Mouse (Mus musculus) ES-Bruce4 (cell line): Measurements from ENCODE around the gene Grin1. TPM values are rescaled to one million over a fixed set of nuclear protein-coding genes. Genes with fewer than 3 reads are reported as not detected.

ENCODE experiments used
- H3K27ac ChIP-seq: 2 replicates; pipeline ENCODE4 v1.5.1; 2012; ENCODE audit warnings: low read length, inconsistent platforms; ENCODE audit not compliant: insufficient read depth
- H3K27me3 ChIP-seq: 2 replicates; pipeline ENCODE4 v1.6.1; 2012; ENCODE audit warnings: mild to moderate bottlenecking, low read length, inconsistent platforms; ENCODE audit not compliant: control insufficient read depth, poor library complexity, insufficient read depth, severe bottlenecking
- H3K36me3 ChIP-seq: 2 replicates; pipeline ENCODE4 v1.6.1; 2012; ENCODE audit warnings: inconsistent platforms, mild to moderate bottlenecking, low read length, moderate library complexity; ENCODE audit not compliant: control insufficient read depth, poor library complexity, insufficient read depth, severe bottlenecking
- H3K4me1 ChIP-seq: one replicate; pipeline ENCODE4 v1.8.1; 2011; ENCODE audit warnings: low read length; ENCODE audit not compliant: control insufficient read depth, insufficient read depth
- H3K4me3 ChIP-seq: 2 replicates; pipeline ENCODE4 v1.5.1; 2011; ENCODE audit warnings: low read depth, mild to moderate bottlenecking, low read length
- H3K9ac ChIP-seq: 2 replicates; pipeline ENCODE4 v1.6.1; 2012; ENCODE audit warnings: low read depth, mild to moderate bottlenecking, inconsistent platforms; ENCODE audit not compliant: poor library complexity, severe bottlenecking
- H3K9me3 ChIP-seq: replicated peaks from 2 replicates; pipeline ENCODE4 v1.6.1; 2012; ENCODE audit warnings: mild to moderate bottlenecking, low read length, inconsistent platforms; ENCODE audit not compliant: control insufficient read depth, poor library complexity, insufficient read depth, severe bottlenecking
- CTCF ChIP-seq: IDR thresholded peaks from one replicate; pipeline ENCODE4 v1.8.1; 2011; ENCODE audit warnings: low read depth, low read length
- EP300 ChIP-seq: IDR thresholded peaks from 2 replicates; pipeline ENCODE4 v1.6.1; 2011; ENCODE audit warnings: low read depth, low read length; ENCODE audit not compliant: insufficient read depth
- POLR2A ChIP-seq: IDR thresholded peaks from one replicate; pipeline ENCODE4 v1.8.1; 2011; ENCODE audit warnings: low read length; ENCODE audit not compliant: insufficient read depth
- polyA plus RNA-seq: library from polyadenylated mRNA; stranded (reverse); fragments of >200 nt; gene quantifications from 2 replicates; pipeline ENCODE4 v1.2.4, GENCODE M21; 2011; ENCODE audit warnings: low read depth; ENCODE audit not compliant: missing spikeins, insufficient read depth, insufficient read length

The Grin1 gene
- polyA plus RNA-seq, 1 experiment = 4.2 TPM

- H3K4me3 ChIP-seq = no peak overlapping the region
- no peaks in the 10 kb centered on the region for H3K9me3 ChIP-seq
- peaks cover 39% of the 10 kb centered on the region for H3K36me3 ChIP-seq
- no peak overlapping the region for H3K9ac ChIP-seq
- TF ChIP-seq EP300 (no peak), CTCF (no peak)
- no peak overlapping the region for H3K27ac ChIP-seq
- no peaks in the 10 kb centered on the region for H3K27me3 ChIP-seq
- no peaks in the 10 kb centered on the region for H3K4me1 ChIP-seq
Measured at GRCm38 (mm10) chr2:25348162-25348561, 29.2 kb upstream of the Grin1 start.

DNA sequence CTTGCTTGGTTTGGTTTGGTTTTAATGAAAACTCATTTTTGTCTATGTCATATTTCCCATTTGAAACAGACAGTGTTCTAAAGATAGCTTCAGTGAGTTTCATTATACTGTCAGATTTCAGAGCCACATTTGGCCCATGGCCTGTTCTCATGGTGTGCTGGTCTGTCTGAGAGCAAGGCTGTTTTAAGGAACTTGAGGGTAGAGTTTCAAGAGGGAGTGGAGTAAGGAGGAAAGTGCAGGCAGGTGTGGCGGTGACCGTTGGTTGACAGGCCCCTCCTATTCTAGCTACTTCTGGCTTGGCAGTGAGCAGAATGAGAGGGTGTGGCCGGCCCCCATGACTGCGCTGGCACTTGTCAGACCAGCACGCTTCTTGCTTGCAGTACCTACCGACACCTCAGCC lies 19.3 kb upstream of the Grin1 start:
- TF ChIP-seq EP300 (no peak), CTCF (no peak)
- Histone ChIP-seq H3K27me3 (no peaks in the 10 kb centered on the region), H3K27ac (no peak overlapping the region), H3K36me3 (peaks cover 21% of the 10 kb centered on the region), H3K9me3 (no peaks in the 10 kb centered on the region), H3K4me3 (no peak overlapping the region), H3K9ac (no peak overlapping the region), H3K4me1 (no peaks in the 10 kb centered on the region)

GRCm38 (mm10) chr2:25333569-25333968 lies 14.6 kb upstream of the Grin1 start:
- Histone ChIP-seq H3K4me3 (peak overlapping the region; percentile 90; the same call in 1 of the 2 replicates), H3K9me3 (no peaks in the 10 kb centered on the region), H3K4me1 (no peaks in the 10 kb centered on the region), H3K9ac (0 out of 2 replicates have a peak overlapping the region, but pooled peaks have one; percentile 57), H3K36me3 (peaks cover 8% of the 10 kb centered on the region), H3K27me3 (no peaks in the 10 kb centered on the region), H3K27ac (no peak overlapping the region)
- TF ChIP-seq CTCF (no peak), EP300 (no peak), POLR2A (no peak)

- TF ChIP-seq POLR2A (peak; percentile 81), EP300 (peak; percentile 60; the same call in 1 of the 2 replicates), CTCF (no peak)
- Histone ChIP-seq H3K27me3 (no peaks in the 10 kb centered on the region), H3K4me3 (peak within 1 kb of the TSS; percentile 90), H3K9me3 (no peaks in the 10 kb centered on the region), H3K36me3 (peaks cover 4% of the 10 kb centered on the region), H3K27ac (peak within 1 kb of the TSS; percentile 35; the same call in 1 of the 2 replicates), H3K4me1 (no peaks in the 10 kb centered on the region), H3K9ac (peak within 1 kb of the TSS; percentile 61)
Measured at GRCm38 (mm10) chr2:25332286-25333160, 13.5 kb upstream of the Grin1 start, which contains the start of gene Man1b1. TSS of gene Man1b1 (plus strand) at chr2:25332338.

- Histone ChIP-seq H3K4me1 (no peaks in the 10 kb centered on the region), H3K9ac (peak overlapping the region; percentile 61), H3K27ac (no peak overlapping the region), H3K27me3 (no peaks in the 10 kb centered on the region), H3K4me3 (peak overlapping the region; percentile 88), H3K9me3 (no peaks in the 10 kb centered on the region), H3K36me3 (peaks cover 4% of the 10 kb centered on the region)
- TF ChIP-seq EP300 = no peak
- no peak for TF ChIP-seq CTCF
- no peak for TF ChIP-seq POLR2A
Measured at GRCm38 (mm10) chr2:25331470-25331869, 12.5 kb upstream of the Grin1 start.

DNA sequence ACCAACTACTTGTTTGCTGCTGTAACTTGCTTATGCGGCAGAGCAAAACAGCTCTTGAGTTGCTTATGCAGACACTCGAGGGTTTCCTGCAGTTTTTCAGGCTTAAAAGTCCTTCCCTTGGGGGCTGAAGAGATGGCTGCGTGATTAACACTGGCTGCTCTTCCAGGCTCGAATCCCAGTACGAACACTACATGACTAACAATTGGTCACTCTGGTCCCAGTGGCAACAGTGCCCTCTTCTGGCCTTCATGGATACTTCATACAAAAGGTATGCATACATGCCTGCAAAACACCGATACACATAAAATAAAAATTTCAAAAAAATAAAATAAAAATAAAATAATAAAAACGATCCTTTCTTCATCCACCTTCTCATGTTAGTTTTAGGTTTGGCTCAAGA lies 9.5 kb upstream of the Grin1 start:
- no peak overlapping the region for H3K9ac ChIP-seq
- H3K4me1 ChIP-seq = no peaks in the 10 kb centered on the region
- H3K9me3 ChIP-seq = no peaks in the 10 kb centered on the region
- H3K27me3 ChIP-seq = no peaks in the 10 kb centered on the region
- no peaks in the 10 kb centered on the region for H3K36me3 ChIP-seq
- TF ChIP-seq EP300 = no peak
- no peak for TF ChIP-seq POLR2A
- peak; percentile 56 for TF ChIP-seq CTCF
- no peak overlapping the region for H3K4me3 ChIP-seq
- no peak overlapping the region for H3K27ac ChIP-seq
